Mouse (Mus musculus) yolk sac, embryonic 10.5 days (tissue): Measurements from ENCODE around the gene Col19a1.
A peak's percentile ranks its signal among the peaks of the same experiment; 100 is the strongest.
"Not testable (repeated sequence)": the region's sequence is repeated elsewhere in the genome, so short reads cannot be mapped to it uniquely, and the experiment has no call there.

Source experiments
- DNase-seq: peaks from one replicate; pipeline ENCODE4 v3.0.0-alpha.2; 2017; ENCODE audit warnings: low spot score

The Col19a1 gene

DNA sequence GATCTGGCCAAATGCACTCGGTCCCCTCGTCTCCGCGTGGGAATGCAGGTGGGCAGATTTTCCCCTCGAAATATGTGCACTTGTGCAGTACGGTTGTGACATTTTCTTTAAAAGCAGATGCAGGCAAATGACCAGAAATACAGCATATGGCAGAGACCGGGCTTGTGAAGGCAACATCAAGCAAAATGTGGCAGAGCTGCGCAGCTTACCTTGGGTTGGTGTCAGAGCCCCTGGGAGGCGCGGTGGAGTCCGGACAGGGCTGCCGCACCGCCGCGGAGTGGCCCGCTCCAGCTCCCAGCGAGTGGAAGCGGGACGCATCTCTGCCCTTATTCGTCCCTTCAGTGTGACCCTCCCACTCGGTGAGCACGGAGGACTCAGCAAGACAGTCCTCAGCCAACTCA is at the start of gene Col19a1:
TSS of gene Col19a1 (minus strand) at position 332 of the 401 bp plus-strand sequence.
- peak; percentile 2 for DNase-seq

DNA sequence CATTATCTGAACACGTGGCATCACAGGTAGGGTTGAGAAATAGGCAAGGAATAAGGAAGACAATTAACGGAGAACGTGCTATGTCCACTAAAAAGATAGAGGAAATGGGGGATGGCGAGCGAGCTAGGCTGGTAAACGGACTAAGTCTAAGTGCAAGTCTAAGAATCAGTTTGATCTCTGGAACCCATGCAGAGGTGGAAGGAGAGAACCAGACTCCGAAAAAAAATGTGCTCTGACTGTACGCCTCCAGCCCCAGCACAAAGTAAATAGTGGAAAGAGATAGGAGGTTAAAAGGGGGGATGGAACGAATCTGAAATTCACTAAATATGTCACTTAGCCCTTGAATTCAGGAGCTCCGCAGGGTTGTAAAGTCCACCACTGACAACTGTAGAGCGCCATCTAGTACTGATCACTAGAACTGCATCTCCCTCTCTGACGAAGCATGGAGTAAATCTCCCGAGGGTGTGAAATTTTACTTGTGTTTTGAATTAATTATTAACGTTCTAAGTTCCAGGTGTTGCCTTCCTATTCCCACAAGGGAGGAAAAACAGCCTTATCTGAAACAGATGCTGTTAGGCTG is 46.4 kb upstream of the Col19a1 start:
- DNase-seq: peak; percentile 3

DNA sequence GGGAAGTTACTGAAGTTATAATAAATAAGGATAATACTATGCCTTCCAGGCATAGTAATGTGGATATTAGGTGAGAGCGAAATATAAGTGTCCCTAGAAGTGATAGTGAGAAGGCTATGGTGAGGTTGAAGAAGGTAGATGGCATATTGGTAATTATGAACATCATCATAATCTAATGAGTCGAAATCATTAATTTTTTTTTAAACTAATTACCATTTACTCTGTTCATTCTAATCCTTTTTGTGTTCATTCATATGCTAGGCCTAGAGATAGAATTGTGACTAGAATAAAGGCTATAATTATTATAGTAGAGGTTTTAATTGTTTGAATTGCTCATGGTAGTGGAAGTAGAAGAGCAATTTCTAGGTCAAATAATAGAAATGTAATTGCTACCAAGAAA is 25.3 kb upstream of the Col19a1 start:
- DNase-seq: not testable (repeated sequence)

DNA sequence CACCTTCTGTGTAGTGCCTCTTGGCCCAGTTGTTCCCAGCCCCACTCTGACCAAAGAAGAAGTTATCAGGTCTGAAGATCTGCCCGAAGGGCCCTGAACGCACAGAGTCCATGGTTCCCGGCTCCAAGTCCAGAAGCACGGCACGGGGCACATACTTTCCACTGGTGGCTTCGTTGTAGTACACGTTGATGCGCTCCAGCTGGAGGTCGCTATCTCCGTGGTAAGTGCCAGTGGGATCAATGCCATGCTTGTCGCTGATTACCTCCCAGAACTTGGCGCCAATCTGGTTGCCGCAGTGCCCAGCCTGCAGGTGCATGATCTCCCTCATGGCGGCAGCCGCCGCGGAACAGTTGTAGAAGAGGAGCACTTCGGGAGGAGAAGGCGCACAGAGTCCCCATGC is 7.8 kb upstream of the Col19a1 start:
- DNase-seq: no peak

DNA sequence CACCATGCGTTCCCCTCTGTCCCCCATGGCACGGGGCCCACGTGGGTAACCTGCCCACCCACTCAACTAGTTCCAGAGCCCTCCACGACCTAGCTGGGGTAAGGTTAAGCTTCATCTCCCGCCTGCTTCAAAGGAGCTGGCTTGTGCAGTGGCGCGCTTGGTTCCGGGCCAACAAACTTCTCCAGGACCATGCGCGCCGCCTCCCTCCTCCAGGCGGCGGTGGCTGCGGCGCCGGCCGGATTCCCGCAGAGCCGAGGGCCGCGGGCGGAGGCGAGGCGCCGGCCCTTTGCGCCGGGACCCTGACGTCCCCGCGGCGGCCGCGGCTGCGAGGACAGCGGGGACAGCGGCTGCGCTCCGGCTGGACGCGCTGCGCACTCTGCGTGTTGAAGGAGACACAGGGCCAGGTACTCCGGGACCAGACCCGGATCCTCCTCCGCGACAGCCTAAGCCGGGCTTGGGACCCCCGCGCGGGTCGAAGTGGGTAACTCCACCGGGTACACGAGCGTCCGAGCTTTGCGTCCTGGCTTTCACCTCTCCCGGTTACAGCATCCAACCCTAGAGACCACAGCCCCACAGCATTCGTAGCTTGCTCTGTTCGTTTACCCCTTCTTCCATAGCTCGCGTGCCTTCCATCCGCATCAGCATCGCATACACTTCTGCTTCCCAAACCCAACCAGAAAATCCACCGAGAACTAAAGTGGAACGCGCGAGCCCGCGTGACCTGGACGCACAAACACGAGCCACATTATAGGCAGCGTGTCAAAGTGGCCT is 717 bp downstream of the Col19a1 start:
- peak; percentile 7 for DNase-seq

DNA sequence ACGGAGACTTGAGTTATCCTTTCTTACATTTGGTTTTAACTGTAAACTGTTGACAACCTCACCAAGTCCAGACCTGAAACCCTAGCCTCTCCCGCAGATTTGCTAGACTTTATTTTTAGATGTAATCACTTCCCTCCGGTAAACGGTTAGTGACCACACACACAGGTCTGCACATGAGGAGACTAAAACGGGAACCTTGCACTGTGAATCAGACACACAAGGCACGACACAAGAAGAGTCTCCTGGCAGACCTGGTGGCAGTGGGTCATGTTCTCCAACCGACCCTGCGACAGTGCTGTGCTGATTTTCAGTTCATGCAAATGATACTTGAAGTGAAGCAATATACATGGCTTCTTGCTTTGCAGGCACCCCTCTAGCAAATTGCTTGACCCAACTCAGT is 14.7 kb downstream of the Col19a1 start:
- no peak for DNase-seq

DNA sequence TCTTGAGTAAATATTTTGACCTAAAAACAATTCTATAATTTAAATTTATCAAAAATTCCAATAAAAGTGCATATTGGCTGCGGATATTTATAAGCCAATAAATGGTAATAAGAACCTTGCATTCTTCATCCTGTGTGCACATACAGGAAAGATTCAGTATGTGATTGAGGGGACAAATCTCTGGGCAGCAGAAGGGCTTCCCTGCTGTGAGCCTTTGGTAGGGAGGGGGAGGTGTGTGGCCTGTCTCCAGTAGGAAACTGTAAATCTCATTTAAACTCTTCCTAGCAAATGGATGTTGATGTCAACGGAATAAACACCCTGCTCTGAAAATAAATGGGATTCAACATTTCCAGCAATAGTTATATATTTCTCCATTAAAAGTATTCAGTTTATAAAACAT is 23.2 kb downstream of the Col19a1 start:
- no peak for DNase-seq

DNA sequence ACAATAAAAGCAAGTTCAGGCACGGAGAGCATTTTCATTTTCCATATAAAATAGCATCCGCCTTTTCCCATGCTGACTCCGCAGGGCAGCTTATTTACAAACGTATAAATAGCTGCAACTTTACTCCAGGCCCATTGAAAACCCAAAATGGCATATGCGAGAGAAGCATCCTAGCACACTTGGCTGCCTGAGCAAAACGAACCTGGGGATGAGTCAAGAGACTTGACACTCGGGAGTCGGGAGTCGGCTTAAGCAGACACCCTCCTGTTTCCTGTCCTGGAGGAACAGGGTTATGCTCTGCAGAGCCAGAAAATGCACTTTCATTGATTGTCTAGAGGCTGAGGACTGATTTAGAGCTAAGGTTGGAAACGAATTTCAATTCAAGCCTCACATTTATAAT is 29.3 kb downstream of the Col19a1 start:
- no peak for DNase-seq

DNA sequence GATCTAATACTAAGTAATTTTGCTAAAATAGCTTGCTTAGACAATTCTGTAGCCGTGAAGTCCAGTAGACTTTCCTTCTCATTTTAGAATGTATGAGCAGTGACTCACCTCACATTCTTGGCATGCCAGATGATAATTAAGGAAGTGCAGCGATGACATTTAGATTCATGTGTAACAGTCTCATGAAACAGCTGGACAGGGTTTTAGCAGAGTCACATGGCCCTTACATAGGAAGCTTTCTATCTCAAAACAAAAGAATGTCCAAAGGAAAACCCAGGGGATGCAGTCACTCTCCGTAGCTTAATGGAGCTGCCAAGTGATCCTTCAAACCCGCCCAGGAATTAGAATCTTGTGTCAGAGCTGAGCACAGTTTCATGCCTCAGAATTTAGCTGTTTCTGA is 33.8 kb downstream of the Col19a1 start:
- DNase-seq: no peak

DNA sequence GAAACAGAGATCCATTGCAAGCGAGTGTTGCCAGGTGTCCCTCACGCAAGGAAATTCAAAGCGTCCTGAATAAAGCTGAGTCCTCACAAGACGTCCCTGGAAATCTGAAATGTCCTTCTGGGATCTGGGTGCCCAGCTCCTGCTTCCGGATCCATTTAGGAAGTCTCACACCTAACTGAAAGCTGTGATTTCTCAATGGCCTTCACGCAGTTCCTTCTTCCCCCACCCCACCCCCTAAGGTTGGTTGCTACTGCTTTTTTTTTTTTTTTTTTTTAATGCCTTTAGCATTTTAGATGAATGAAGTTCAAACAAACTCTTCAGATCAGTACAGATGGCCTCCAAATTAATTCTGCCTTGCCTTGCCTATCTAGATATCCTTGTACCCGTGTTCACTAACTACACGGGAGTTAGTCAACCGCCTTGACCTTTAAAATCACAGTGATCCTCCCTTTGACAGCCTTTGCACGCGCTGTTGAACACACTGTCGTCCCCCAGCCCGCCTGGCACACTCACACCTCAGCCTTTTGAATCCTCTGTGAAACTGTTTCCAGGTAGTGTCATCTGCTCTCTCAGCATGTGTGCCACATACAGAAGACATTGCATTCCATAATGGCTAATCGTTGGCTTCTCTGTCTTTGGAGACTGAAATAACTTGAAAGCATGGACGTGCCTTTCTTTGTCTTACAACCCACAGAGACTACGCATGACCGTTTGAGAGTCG is 36.6 kb downstream of the Col19a1 start:
- DNase-seq: no peak

DNA sequence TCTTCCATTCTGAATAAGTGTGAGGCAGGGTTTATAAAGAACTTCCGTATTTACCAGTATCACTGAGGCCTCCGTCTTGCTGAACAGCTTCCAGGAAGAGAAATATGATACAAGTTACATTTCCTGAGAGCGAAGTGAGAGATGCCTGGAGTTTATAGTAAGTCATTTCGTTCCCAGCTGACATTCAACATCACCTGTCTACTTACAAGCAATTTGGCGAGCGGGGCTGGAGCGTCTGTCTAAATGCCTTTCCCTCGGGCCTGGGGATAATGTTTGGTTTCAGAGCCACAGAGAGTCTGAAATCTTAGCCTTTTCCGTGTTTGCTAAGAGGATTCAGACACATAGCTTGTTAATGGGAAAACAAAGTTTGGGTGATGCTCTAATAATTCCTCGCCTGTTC is 37.2 kb downstream of the Col19a1 start:
- no peak for DNase-seq

DNA sequence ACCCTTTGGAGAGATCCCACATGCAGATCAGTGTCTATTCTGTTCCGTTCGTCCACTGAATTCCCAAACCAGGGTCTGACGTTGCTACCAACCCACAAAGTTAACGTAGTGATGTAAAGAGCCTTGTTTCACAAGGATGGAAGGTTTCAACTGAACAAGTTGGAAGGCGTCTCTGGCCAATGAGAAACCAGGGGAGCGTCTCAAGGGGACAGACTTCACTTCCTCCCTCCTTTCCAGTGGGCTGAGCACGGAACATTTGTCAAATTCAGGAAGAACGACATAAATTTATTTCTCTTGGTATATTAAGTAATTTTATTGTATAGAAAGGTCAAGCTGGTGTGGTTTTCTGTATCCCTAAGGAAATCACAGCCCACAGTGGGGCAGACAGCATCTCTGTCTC is 38.2 kb downstream of the Col19a1 start:
- DNase-seq: no peak

DNA sequence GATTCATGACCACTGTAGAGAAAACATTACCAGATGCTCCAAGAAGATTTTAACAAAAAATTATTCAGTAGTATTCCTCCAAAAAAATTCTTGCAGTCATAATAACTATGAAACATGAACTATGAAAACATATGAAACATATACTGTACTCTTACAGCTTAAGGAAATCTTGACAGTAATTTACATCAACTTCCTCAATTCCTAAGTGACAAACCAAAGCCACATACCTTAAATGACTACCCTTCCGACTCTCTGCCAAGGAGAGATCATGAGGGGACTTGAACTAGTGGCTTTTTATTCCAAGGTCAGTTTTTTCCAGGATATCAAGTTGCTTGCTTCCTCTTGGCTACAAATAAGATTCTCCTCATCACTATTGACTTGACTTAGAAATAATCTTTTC is 39.7 kb downstream of the Col19a1 start:
- no peak for DNase-seq

DNA sequence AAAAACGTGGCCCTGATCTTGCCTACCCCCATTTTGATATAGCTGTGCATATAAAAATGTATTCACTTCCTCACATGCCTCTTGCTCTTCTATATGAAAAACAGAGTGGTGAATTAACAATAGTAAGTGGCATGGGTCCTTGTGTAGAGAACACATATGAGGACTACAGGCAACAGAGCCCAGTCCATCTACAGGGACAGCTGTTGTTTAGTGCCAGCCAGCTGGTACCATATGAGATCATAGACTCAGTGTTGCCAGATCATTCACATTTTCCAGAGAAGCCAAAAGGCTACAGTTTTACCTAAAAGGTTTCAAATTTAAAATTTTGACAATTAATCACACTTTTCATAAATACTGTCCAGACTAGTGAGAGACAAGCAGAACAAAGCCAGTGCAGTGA is 47.4 kb downstream of the Col19a1 start:
- DNase-seq: no peak

DNA sequence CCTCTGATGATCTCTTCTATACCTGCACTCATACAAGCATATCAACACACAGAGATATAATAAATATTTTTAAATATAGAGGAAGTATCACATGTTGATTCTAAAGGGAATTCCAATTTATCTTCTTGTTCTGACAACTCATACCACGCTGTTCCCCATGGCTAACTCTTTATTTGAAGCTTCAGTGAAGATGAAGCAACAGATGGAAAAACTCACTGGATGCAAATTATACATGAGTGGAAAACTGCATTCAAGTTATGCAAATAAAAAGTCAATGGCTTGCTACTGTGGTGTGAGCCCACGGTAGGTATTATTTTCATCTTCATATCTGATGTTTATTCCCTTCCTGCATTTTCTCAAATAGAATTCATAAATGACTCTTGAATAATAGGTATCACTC is 60.1 kb downstream of the Col19a1 start:
- no peak for DNase-seq

DNA sequence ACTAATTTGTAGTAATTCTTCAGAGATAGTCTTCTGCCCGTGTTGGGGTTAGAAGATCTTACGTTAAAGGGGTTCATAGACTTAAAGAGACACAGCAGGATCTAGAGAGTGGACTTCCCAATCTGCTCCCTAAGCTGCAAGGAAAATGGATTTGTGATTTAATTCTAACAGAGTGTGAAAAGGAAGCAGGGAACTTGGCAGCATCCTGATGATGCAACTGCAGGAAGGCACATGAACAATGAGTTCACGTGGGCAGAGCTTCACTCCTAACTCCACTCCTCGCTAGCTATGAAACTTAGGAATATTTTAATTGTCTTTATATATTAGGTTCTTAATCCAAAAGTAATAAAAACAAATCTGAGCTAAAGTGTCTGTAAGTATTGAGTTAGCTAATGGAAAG is 69.8 kb downstream of the Col19a1 start:
- DNase-seq: no peak

DNA sequence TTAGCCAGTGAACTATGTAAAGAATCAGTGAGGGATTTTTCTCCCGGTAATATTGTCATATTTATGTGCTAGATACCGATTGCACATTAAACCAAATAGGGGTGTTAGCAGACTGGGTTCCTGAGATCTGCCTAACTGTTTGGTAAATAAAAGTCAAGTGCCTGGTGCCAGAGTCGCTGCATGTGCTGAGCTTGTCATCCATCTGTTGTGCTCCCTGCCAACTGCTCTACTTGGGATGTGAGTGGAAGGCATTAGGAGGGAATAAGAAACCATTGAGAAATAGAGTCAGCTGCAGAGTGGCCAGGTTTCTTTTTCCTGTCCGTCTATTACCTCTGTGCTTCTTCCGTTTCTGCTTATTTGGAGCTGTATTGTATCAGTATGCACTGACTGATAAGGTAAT is 71.9 kb downstream of the Col19a1 start:
- DNase-seq: no peak

DNA sequence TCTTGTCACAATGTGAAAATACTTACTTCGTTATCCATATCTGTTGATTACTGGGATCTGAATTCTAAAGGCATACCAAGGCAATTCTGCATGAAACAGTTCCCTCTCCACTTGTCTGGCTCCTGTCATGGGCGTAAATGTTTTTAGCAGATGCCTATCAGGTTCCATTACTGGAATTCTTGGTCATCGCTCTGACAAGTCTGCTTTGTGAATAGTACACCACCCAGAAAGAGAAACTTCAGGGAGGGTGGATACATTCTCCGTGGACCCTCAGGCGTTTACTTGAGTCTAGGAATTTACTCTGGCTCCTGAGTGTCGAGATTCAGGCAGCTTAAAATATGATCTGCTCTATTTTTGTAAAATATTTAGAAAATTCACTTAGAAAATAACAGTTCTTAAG is 75.7 kb downstream of the Col19a1 start:
- no peak for DNase-seq

DNA sequence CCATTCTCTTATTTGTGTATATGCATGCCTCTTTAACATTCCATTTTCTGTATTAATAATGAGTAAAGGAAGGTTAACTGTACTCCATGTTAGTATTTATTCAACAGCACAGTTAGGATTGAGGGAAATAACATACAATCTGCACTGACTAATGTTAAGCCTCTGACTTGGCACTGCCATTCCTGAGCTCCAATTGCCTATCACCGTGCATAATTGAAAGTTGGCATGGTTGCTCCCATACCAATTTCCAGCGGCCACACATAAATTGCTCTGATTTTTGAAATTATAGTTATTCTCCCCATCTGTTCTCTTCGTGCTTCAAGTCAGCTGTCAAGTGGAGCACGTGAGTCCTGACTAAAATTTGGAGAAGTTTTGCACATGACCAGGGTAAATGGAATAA is 91.9 kb downstream of the Col19a1 start:
- no peak for DNase-seq

DNA sequence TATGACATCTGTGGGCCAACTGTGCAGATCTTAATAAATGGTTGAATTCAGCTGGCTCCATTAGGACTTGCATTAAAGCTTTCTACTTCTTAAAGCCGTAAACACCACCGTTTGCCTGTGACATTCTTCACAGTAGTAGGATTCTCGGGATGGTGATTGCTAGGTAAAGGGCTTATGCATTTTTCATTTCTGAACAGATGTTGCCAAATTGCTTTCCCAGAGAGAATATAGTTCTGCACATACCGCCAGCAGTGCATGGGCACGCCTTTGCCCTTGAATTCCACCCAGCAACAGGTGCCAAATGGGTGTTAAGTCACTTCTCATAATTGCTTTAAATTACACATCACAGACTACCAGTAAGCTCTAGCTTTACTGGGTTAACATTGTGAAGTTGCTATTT is 103.1 kb downstream of the Col19a1 start:
- no peak for DNase-seq

DNA sequence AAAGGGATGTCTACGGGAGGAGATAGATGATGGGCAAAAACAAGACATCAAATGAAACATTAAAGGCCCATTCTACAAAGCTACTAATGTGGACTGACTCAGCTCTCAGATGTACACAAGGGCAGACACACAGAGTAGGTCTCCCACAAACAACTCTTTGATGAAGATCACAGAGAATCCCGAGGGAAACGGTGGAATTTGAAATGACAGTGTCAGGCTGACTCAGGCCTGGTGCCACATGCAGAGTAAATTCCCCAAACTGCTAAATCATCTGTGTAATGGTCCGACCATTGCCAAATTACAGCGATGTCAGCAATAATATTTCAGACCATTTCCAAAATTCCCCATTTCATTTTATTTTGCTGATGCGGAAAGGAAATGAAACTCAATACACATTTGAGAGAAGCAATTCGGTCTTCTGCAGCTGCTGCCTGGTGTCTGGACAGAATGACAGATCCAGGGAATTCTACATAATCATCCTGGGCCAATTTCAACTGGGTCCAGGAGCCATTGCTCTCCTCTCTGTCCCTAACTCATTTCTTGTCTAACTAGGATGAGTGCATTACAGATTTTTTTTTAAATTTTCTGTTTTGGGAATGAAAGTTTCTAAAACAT is 116.1 kb downstream of the Col19a1 start:
- no peak for DNase-seq

DNA sequence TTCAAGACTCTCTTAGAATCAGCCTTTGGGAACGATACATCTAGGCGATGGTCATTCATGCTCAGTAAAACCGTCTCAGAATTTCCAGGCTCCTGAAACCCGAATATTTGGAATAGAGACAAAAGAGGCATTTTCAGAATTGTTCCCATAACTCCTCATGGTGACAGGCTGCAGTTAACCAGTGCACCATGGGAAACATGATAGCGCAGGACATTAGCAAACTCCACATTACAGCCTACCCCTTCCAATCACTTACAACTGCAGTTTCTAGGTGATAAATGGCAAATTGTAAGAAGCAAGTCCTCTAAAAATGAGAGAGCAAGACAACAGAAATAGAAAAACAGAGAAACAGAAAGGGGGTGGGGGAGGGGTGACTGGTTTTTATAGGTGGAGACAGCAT is 116.6 kb downstream of the Col19a1 start:
- no peak for DNase-seq

DNA sequence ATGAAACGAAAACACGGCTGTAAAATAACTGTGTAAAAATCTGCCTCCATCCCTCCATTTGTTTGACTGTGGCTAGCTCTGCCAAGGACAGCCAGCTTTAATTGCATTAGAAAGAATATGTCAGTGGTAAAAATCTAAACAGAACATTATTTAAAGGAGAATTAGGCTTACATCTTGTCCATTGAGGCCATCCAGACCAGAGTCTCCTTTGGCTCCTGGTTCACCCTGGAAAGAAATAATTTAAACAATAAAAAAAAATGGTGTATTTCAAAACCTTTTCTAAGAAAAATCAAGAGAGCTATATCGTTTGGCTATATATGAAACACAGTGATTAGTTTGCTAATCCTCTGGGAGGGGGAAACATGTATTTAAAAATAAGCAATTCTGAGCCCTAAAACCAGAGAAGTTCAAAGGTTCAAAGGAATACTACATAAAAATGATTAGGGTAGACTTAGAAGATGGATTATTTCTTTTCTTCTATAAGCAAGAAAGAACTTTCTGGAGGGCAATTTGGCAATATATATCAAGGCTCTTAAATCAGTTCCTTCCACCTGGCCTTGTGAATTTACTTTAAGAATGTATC is 125.9 kb downstream of the Col19a1 start:
- no peak for DNase-seq
